Mouse (Mus musculus) forebrain, embryonic 14.5 days (tissue): ENCODE data around the gene Arnt2. TPM values are rescaled to one million over a fixed set of nuclear protein-coding genes. Genes with fewer than 3 reads are reported as not detected.
A peak's percentile ranks its signal among the peaks of the same experiment; 100 is the strongest.

ENCODE experiments used
- ATAC-seq: fragments of 200-750 bp; cut with Nextera tagmentation; 2 replicates; pipeline ENCODE4 v1.8.0; 2017; ENCODE audit warnings: mild to moderate bottlenecking, moderate library complexity
- DNase-seq: peaks from one replicate; pipeline ENCODE4 v3.0.0-alpha.2; 2015; ENCODE audit warnings: low spot score
- H3K27ac ChIP-seq: fragments of 300-500 bp; sonication (generic); 2 replicates; pipeline ENCODE4 v1.5.1; 2014; ENCODE audit warnings: low read depth, mild to moderate bottlenecking, control low read depth, low read length, moderate library complexity
- H3K27me3 ChIP-seq: fragments of 300-500 bp; sonication (generic); replicated peaks from 2 replicates; pipeline ENCODE4 v1.6.1; 2014; ENCODE audit warnings: low read length, control low read depth, mixed read lengths; ENCODE audit not compliant: control insufficient read depth, insufficient read depth
- H3K36me3 ChIP-seq: fragments of 300-500 bp; sonication (generic); 2 replicates; pipeline ENCODE4 v1.6.1; 2014; ENCODE audit warnings: low read length, control low read depth; ENCODE audit not compliant: control insufficient read depth, insufficient read depth
- H3K4me1 ChIP-seq: fragments of 300-500 bp; sonication (generic); 2 replicates; pipeline ENCODE4 v1.6.1; 2014; ENCODE audit warnings: antibody characterized with exemption, low read length, control low read depth; ENCODE audit not compliant: control insufficient read depth, insufficient read depth
- H3K4me2 ChIP-seq: fragments of 300-500 bp; sonication (generic); 2 replicates; pipeline ENCODE4 v1.6.1; 2014; ENCODE audit warnings: mild to moderate bottlenecking, control low read depth, low read length
- H3K4me3 ChIP-seq: fragments of 300-500 bp; sonication (generic); 2 replicates; pipeline ENCODE4 v1.5.1; 2014; ENCODE audit warnings: low read depth, low read length, control low read depth
- H3K9ac ChIP-seq: fragments of 300-500 bp; sonication (generic); 2 replicates; pipeline ENCODE4 v1.6.1; 2014; ENCODE audit warnings: mild to moderate bottlenecking, low read length, control low read depth, moderate library complexity
- H3K9me3 ChIP-seq: fragments of 300-500 bp; sonication (generic); replicated peaks from 2 replicates; pipeline ENCODE4 v1.6.1; 2016; ENCODE audit warnings: low read length, control low read depth, mixed read lengths; ENCODE audit not compliant: control insufficient read depth
- WGBS: fragments of 180-500 bp; shearing (Covaris S2); extraction: QIAGEN DNeasy Blood & Tissue Kit; methylation state at CpG from one replicate; pipeline ENCODE4 v1.1.7; 2014; 5-methylcytosine and 5-hydroxymethylcytosine counted together
- polyA plus RNA-seq: library from polyadenylated mRNA; unstranded; fragments of >200 nt; fragmentation: Nextera tagmentation; extraction: Ambion mirVana; gene quantifications from 2 replicates; pipeline ENCODE4 v1.2.1, GENCODE M21; 2014

Arnt2 gene
- polyA plus RNA-seq, 1 experiment from 2014 or later, result 51.4 TPM

DNA sequence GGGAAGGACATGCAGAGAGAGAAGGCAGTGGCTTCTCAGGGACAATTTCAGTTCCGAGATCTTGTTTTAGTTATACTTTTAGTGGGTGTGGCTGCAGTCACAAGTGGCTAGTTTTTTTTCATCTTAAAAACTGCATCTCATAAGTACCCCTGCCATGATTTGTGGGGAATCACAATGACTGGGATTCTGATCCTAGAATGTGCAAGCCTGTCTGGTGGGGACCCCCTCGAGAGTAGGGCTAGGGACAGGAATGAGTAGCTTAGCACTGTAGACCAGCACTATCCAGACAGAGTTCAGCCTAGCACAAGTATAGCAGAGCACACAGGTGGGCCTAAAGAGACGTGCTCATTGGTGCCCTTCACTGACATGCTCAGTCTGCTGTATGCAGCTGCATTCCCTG is 27.6 kb downstream of the Arnt2 start:
- Histone ChIP-seq H3K9ac (no peak overlapping the region), H3K9me3 (no peaks in the 10 kb centered on the region), H3K36me3 (no peaks in the 10 kb centered on the region), H3K4me2 (no peak overlapping the region), H3K27ac (no peak overlapping the region), H3K27me3 (no peaks in the 10 kb centered on the region), H3K4me3 (no peak overlapping the region), H3K4me1 (no peaks in the 10 kb centered on the region; the same call in 1 of the 2 replicates)
- DNase-seq, result no peak
- no peak for ATAC-seq
- 86% methylated on average over 3 of the region's 3 CpGs for WGBS

GRCm38 (mm10) chr7:84380810-84381209 is 29.2 kb downstream of the Arnt2 start:
- ATAC-seq, result no peak

GRCm38 (mm10) chr7:84377330-84377729 is 32.6 kb downstream of the Arnt2 start:
- H3K4me1 ChIP-seq, result no peaks in the 10 kb centered on the region
- H3K4me3 ChIP-seq, result no peak overlapping the region
- no peak overlapping the region for H3K4me2 ChIP-seq
- no peaks in the 10 kb centered on the region for H3K27me3 ChIP-seq
- no peak overlapping the region for H3K27ac ChIP-seq
- no peaks in the 10 kb centered on the region for H3K36me3 ChIP-seq
- DNase-seq, result no peak
- no peak for ATAC-seq
- H3K9ac ChIP-seq, result no peak overlapping the region
- WGBS, result 74% methylated on average over 5 of the region's 5 CpGs
- no peaks in the 10 kb centered on the region for H3K9me3 ChIP-seq

More at GRCm38 (mm10) chr7:84380810-84381209, 29.2 kb downstream of the Arnt2 start:
- no peak overlapping the region for H3K9ac ChIP-seq
- H3K9me3 ChIP-seq, result no peaks in the 10 kb centered on the region
- no peak overlapping the region for H3K4me2 ChIP-seq
- H3K27me3 ChIP-seq, result no peaks in the 10 kb centered on the region
- DNase-seq, result no peak
- H3K4me1 ChIP-seq, result no peaks in the 10 kb centered on the region; the same call in 1 of the 2 replicates
- H3K4me3 ChIP-seq, result no peak overlapping the region
- no peaks in the 10 kb centered on the region for H3K36me3 ChIP-seq
- H3K27ac ChIP-seq, result no peak overlapping the region

GRCm38 (mm10) chr7:84373691-84374090 is 36.3 kb downstream of the Arnt2 start:
- H3K27ac ChIP-seq, result no peak overlapping the region
- ATAC-seq, result no peak
- H3K4me3 ChIP-seq, result no peak overlapping the region
- H3K9ac ChIP-seq, result no peak overlapping the region
- no peak for DNase-seq
- no peak overlapping the region for H3K4me2 ChIP-seq
- H3K36me3 ChIP-seq, result no peaks in the 10 kb centered on the region
- H3K27me3 ChIP-seq, result no peaks in the 10 kb centered on the region
- WGBS, result 99% methylated on average over 4 of the region's 4 CpGs
- no peaks in the 10 kb centered on the region; the same call in 1 of the 2 replicates for H3K4me1 ChIP-seq
- H3K9me3 ChIP-seq, result no peaks in the 10 kb centered on the region

GRCm38 (mm10) chr7:84372871-84373270 is 37.1 kb downstream of the Arnt2 start:
- Histone ChIP-seq H3K4me1 (no peaks in the 10 kb centered on the region; the same call in 1 of the 2 replicates), H3K4me2 (no peak overlapping the region), H3K27me3 (no peaks in the 10 kb centered on the region), H3K9me3 (no peaks in the 10 kb centered on the region), H3K27ac (peak overlapping the region; percentile 58), H3K36me3 (no peaks in the 10 kb centered on the region), H3K9ac (no peak overlapping the region), H3K4me3 (no peak overlapping the region)
- 100% methylated on average over 1 of the region's 1 CpGs for WGBS
- 0 out of 2 replicates have a peak, but pooled peaks have one; percentile 18 for ATAC-seq
- no peak for DNase-seq

GRCm38 (mm10) chr7:84372280-84372679 is 37.7 kb downstream of the Arnt2 start:
- H3K9ac ChIP-seq, result peak overlapping the region; percentile 26; the same call in 1 of the 2 replicates
- no peak overlapping the region for H3K4me2 ChIP-seq
- H3K27ac ChIP-seq, result peak overlapping the region; percentile 58
- no peaks in the 10 kb centered on the region for H3K9me3 ChIP-seq
- H3K4me3 ChIP-seq, result no peak overlapping the region
- no peaks in the 10 kb centered on the region for H3K36me3 ChIP-seq
- DNase-seq, result peak; percentile 47
- WGBS, result 73% methylated on average over 7 of the region's 7 CpGs
- no peaks in the 10 kb centered on the region for H3K27me3 ChIP-seq
- H3K4me1 ChIP-seq, result no peaks in the 10 kb centered on the region; the same call in 1 of the 2 replicates
- peak; percentile 32; the same call in 1 of the 2 replicates for ATAC-seq

DNA sequence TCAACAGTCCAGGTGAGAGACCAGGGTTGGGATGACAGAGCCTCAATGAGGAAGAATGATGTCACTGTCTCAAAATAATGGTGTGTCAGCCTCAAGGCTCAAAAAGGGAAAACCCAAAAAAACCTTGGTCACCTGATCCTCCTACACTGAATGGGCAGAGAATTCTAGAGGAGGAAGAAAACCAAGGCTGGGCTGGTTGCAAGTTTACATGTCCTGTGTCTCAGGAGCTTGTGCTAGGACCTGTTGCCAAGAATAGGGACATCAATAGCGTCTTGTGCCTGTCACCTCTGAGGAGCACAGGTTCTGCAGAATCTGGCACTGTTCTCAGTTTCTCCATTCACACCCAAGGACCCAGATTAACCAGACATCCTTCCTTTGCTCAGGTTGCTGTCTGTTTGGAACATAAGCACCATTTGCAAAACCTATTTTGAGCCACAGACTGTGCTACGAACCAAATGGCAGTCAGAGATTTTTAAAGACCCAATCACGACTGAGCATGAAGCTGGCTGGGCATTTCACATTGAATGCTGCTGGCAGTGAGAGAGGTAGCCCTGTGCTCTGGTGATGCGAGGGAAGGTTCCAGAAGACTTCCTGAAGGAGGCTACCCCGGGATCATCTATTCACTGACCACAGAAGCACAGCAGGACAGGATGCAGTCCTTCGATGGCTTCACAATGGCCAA is 38.9 kb downstream of the Arnt2 start:
- Histone ChIP-seq H3K27me3 (no peaks in the 10 kb centered on the region), H3K9me3 (no peaks in the 10 kb centered on the region), H3K36me3 (no peaks in the 10 kb centered on the region), H3K4me1 (no peaks in the 10 kb centered on the region; the same call in 1 of the 2 replicates), H3K4me3 (no peak overlapping the region), H3K4me2 (no peak overlapping the region), H3K27ac (no peak overlapping the region), H3K9ac (no peak overlapping the region)
- DNase-seq (no peak), ATAC-seq (no peak)
- WGBS, result 78% methylated on average over 6 of the region's 6 CpGs

- Histone ChIP-seq H3K27me3 (no peaks in the 10 kb centered on the region), H3K36me3 (peaks cover 3% of the 10 kb centered on the region; the same call in 1 of the 2 replicates), H3K4me3 (no peak overlapping the region), H3K9me3 (no peaks in the 10 kb centered on the region), H3K4me1 (peaks cover 3% of the 10 kb centered on the region), H3K4me2 (no peak overlapping the region), H3K9ac (no peak overlapping the region), H3K27ac (no peak overlapping the region)
- 0 out of 2 replicates have a peak, but pooled peaks have one; percentile 26 for ATAC-seq
- DNase-seq, result no peak
- 19% methylated on average over 4 of the region's 4 CpGs for WGBS
Observed at GRCm38 (mm10) chr7:84366251-84366650, 43.7 kb downstream of the Arnt2 start.

- 53% methylated on average over 2 of the region's 2 CpGs for WGBS
- Histone ChIP-seq H3K27me3 (no peaks in the 10 kb centered on the region), H3K27ac (no peak overlapping the region), H3K4me3 (no peak overlapping the region), H3K9ac (no peak overlapping the region), H3K9me3 (no peaks in the 10 kb centered on the region), H3K4me2 (no peak overlapping the region), H3K4me1 (peaks cover 3% of the 10 kb centered on the region), H3K36me3 (peaks cover 36% of the 10 kb centered on the region)
- ATAC-seq (no peak), DNase-seq (no peak)
Observed at GRCm38 (mm10) chr7:84362711-84363110, 47.3 kb downstream of the Arnt2 start.
